Mouse (Mus musculus) urinary bladder, adult 18-20 months (tissue): ENCODE measurements around the gene Gm36176.

ENCODE experiments used
- DNase-seq, 2 experiments: peaks; one replicate each; pipeline ENCODE4 v3.0.0; 2022; ENCODE audit warnings: low spot score in 2 of 2, mixed read lengths in 2 of 2

Gene Gm36176

GRCm38 (mm10) chr10:77880305-77880704 is 33.7 kb downstream of the Gm36176 start:
- no peak for DNase-seq

- no peak for DNase-seq
These were observed 36.0 kb downstream of the Gm36176 start for GRCm38 (mm10) chr10:77882553-77882952.

GRCm38 (mm10) chr10:77886007-77886747 is 39.6 kb downstream of the Gm36176 start:
- no peak for DNase-seq

- DNase-seq: no peak
These were observed 44.5 kb downstream of the Gm36176 start for GRCm38 (mm10) chr10:77890987-77891565.

- no peak for DNase-seq
These were observed 49.0 kb downstream of the Gm36176 start for GRCm38 (mm10) chr10:77895562-77895961.
